Mouse (Mus musculus) left cerebral cortex, postnatal 36 days (tissue): ENCODE measurements at regions not wholly inside any gene's neighbourhood (a gene's known extent, or its start where the extent isn't known, plus 50 kb on each side); places are given as distances from the start of the nearest gene placed in this dataset.

Source experiments
- DNase-seq, 2 experiments: peaks; one replicate each; pipeline ENCODE4 v3.0.0; 2021 to 2022; ENCODE audit warnings: low spot score in 2 of 2, mixed read lengths in 1 of 2
- intact Hi-C: fragments of 180-260 bp; cut with DNase I; formaldehyde crosslinking; loops from one replicate; pipeline ENCODE4 v1.15.1; 2025

- peak in 1 of 2 experiments; percentile 35 for DNase-seq
These were observed 52.7 kb upstream of the Gm21915 start for GRCm38 (mm10) chr9:40617676-40618062.

GRCm38 (mm10) chr9:40617036-40617675, 53.3 kb upstream of the Gm21915 start:
- peak; percentile 31 to 33 for DNase-seq
- intact Hi-C loops, result no loop called here

More at GRCm38 (mm10) chr9:40617676-40618062, 52.7 kb upstream of the Gm21915 start:
- intact Hi-C loops, result no loop called here

- DNase-seq, result peak; percentile 78 to 80
- intact Hi-C loops, result no loop called here
These were observed 53.9 kb upstream of the Gm21915 start for GRCm38 (mm10) chr9:40616426-40617035.

DNA sequence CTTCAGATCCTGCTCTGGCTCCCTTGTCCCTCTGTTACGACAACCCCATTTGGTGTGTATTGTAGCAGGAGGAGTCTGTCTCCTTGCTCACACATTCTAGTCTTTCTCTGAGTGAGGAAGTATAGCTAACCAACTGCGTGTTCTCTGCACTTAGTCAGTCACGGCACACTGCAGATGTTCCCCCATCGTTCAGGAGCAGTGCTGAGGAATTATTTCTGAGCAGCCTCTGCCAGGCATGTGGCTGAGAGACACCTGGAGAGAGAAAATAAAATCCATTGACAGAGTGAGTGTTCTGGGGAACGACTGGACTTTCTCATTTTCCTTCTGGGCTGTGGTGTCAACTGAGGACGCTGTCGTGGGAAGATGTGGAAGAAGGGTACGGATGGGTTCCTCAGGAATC, 54.5 kb upstream of the Gm21915 start:
- intact Hi-C loops, result no loop called here
- DNase-seq, result no peak

DNA sequence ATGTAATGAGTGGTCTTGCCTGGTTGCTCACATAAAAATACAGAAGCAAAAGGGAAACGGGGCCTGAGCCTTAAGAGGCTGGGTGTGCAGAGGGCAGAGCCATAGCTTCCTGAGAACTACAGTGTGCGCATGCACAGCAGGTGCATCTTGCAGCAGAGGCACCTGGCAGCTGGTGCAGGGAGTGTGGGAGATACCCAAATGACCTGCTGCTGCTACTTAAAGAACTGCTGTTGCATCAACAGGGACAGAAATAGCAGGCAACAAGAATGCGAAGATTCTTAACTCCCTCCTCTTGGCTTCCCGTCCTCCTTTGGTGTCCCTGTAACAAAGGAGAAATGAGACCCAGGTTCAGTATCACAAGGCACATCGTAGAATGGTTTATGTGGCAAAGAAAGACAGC, 56.3 kb upstream of the Gm21915 start:
- intact Hi-C loops, result no loop called here
- DNase-seq, result no peak

DNA sequence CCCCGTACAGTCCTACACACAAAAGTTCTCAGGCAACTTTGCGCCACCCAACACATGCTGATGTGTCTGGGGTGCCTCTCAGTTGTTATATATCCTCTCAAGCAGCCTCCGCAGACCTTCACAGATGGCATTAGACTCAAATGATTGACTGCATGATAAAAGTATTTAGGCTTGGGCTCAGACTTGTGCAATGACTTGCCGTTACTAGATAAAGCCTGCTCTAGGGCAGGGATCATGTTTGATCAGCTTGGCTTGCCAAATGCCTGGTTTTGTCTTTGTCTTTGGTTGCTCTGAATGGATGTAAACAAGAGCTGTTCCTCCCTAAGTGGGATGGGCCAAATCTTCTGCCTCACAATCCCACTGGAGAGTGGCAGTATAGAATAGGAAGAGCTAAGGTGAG, 57.2 kb upstream of the Gm21915 start:
- no peak for DNase-seq
- intact Hi-C loops, result no loop called here

GRCm38 (mm10) chr9:40612755-40613154, 57.7 kb upstream of the Gm21915 start:
- no peak for DNase-seq
- intact Hi-C loops, result no loop called here

GRCm38 (mm10) chr9:40612312-40612711, 58.1 kb upstream of the Gm21915 start:
- no peak for DNase-seq
- intact Hi-C loops, result no loop called here

GRCm38 (mm10) chr9:40611626-40612025, 58.8 kb upstream of the Gm21915 start:
- intact Hi-C loops, result no loop called here
- DNase-seq, result no peak

DNA sequence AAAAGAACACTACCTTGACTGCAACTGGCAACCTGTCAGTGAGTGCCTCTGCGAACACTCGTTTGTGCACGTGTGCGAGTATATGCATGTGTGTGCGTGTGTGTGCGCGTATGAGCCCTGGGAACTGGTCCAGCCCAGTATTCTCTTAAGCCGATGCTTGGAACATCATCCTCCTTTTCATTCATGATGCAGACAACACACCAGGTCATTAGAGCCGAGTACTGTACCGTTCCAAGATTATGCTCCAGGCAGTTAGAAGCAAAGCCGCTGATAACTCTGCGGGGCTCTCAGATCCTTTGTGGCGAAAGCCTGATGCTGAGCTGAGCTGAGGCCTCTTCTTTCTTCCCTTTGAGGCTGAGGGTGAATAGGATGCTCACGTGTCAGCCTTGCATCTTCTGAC, 61.8 kb upstream of the Gm21915 start:
- intact Hi-C loops, result no loop called here
- DNase-seq, result no peak

DNA sequence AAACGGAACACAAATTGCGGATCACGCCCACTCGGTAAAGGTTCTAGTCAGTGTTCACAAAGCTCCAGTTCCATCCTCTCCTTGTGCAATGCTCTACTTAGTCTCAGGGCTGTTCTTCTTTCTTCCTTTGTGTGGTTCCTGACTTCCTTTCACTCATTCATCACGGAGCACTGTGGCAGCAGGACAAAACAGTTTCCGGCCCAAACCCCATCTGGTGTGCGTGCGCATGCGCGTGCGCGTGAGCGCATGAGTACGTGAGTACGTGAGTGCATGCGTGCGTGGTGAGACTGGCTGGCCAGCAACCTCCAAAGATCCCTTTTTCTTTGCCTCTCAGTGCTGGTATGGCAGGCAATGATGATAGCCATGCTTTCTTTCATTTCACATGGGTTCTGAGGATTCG, 62.5 kb upstream of the Gm21915 start:
- no peak for DNase-seq
- intact Hi-C loops, result no loop called here

DNA sequence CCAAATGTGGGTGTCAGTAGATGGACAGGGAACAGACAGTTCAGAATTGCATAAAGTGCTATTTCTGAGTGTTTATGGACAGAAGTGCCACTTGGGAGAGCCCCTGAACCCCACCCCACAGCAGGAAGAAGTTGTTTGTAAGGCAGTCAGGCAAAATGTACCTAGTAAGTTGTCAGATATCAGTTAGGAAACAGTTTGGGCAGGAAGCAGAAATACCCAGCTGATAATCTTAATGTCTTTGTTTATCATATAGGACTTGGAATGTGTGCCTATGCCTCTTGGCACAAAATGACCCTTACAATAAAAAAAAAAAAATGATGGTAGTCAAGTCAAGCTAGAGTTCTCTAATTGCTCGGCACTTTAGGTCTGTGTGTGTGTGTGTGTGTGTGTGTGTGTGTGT, 66.9 kb upstream of the Gm21915 start:
- intact Hi-C loops, result no loop called here
- no peak for DNase-seq

DNA sequence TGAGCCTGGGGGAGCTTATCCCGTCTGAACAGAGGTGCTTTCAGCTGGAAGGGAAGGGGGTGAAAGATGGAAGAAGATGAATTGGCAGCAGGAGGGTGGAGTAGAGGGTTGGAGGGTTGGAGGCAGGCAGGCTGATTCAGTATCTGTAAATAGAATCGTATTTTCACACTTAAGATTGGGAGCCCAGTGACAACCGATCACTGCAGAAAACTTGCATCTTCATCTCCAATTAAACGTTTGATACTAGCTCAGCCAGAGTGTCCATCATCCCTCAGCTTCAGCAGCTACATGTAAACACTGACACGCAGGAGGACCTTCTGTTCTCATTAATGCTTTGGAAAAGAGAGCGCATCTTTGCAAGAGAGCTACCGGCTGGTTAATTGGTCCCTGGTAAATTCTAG, 67.2 kb upstream of the Gramd1b start:
- peak in 1 of 2 experiments; percentile 16 for DNase-seq

DNA sequence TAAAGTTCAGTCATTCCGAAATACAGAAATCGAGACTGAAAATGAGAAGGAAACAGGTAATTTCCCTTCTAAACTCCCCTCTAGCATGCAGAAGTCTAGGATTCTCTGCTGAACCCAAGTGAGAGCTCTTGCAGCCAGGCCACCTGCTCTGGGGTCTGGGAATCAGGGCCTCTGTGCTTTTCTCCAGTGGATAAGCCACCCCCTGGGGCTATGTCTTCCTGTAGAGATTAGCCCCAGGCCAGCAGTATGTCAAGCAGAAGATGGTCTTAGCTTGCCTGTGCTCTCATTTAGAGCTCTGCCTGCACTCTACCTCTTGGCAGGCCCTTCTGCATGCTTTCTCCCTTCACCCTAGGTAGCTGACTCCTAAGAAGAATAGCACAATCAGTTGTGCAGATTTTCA, 56.2 kb upstream of the Gramd1b start:
- no peak for DNase-seq
- intact Hi-C loops, result no loop called here

More for the DNA sequence above, 67.2 kb upstream of the Gramd1b start:
- intact Hi-C loops, result no loop called here

DNA sequence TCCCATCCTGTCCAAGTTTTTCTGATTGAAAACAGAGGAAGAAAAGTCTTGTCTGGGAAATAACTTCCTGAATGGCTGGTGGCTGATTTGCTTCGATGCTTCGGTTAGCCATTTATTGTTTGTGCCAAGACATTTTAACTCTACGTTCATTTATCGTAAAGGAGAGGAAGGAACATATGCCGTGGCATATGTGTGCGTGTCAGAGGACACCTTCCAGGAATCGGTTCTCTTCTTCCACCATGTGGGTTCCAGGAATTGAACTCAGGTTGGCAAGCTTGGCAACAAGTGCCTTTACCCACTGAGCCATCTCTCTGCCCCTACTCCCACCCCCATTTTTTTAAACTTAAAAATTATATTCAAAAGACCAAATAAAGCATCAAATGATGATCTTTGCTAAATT, 55.4 kb upstream of the Gramd1b start:
- intact Hi-C loops, result no loop called here
- DNase-seq, result no peak

DNA sequence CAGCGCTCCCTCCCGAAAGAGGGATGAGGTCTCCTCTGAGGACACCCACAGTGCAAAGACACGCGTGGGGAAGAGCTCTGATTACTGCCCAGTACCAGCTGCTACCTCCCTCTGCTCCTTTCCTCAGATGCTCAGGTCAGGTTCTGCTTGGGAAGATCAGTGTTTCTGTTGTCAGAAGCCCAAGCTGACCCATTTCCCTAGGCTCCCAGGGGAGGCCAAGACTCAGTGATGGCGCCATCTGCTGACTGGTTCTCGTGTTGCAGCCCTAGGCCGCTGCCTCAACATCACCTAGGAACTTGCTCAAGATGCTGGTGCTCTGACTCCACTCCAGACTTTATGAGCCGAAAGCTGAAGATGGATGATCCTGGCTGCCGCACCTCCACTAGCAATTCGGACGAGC, 52.4 kb upstream of the Gramd1b start:
- peak; percentile 80 to 88 for DNase-seq
- intact Hi-C loops, result loop anchor here (1.0 kb wide), 1 partner anchor 168 kb away; no protein-coding TSS in a partner anchor

DNA sequence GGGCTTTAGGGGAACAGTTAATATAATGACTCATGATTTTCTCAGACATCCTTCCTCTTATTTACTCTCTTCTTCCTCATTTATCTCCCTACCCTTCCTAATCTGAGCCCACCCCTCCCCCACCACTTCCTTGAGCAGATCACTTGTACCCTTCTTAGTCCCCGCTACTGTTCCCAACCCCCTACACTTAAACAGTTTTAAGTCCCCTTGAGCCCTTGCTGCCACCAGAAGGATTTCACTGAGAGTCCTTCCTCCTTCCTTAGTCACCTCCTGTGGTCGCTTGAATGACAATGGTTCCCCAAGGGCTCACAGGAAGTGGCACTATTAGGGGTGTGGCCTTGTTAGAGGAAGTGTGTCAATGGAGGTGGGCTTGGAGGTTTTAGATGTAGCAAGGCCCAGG, 50.7 kb upstream of the Gramd1b start:
- no peak for DNase-seq
- intact Hi-C loops, result no loop called here
